Mouse (Mus musculus) CH12.LX (cell line): ENCODE measurements at regions not wholly inside any gene's neighbourhood (a gene's known extent, or its start where the extent isn't known, plus 50 kb on each side); places are given as distances from the start of the nearest gene placed in this dataset.

Experiments used
- DNase-seq: peaks from one replicate; pipeline ENCODE4 v3.0.0-alpha.2; 2013; ENCODE audit errors: extremely low read depth
- H3K27ac ChIP-seq: 2 replicates; pipeline ENCODE4 v1.5.1; 2012; ENCODE audit warnings: low read depth, mild to moderate bottlenecking, control low read depth, moderate library complexity; ENCODE audit not compliant: insufficient read depth
- H3K27me3 ChIP-seq: replicated peaks from 2 replicates; pipeline ENCODE3; 2012; ENCODE audit warnings: inconsistent platforms
- H3K36me3 ChIP-seq, 2 experiments: replicated peaks in 1 of 2; 2 replicates each; pipeline versions ENCODE3 to v1.6.1; 2012; ENCODE audit warnings: inconsistent platforms in 1 of 2, low read length in 1 of 2, mild to moderate bottlenecking in 1 of 2, mixed read lengths in 1 of 2, moderate library complexity in 1 of 2; ENCODE audit not compliant: control insufficient read depth in 1 of 2, insufficient read depth in 1 of 2
- H3K4me1 ChIP-seq, 2 experiments: 2 replicates each; pipeline ENCODE4 v1.6.1; 2012; ENCODE audit warnings: inconsistent platforms in 1 of 2, moderate library complexity in 1 of 2; ENCODE audit not compliant: insufficient read depth in 2 of 2, control insufficient read depth in 1 of 2
- H3K4me2 ChIP-seq: 2 replicates; pipeline ENCODE4 v1.6.1; 2012; ENCODE audit warnings: low read depth, mild to moderate bottlenecking, control low read depth; ENCODE audit not compliant: poor library complexity, insufficient read depth, severe bottlenecking
- H3K4me3 ChIP-seq, 3 experiments: fragments of 150-350 bp in 1 of 3; sonication (generic) in 1 of 3; replicated peaks in 1 of 3; 2 replicates each; pipeline versions ENCODE3 to v1.5.1; 2011 to 2012; ENCODE audit warnings: low read depth in 2 of 3, low read length in 2 of 3, mild to moderate bottlenecking in 2 of 3, moderate library complexity in 2 of 3, control low read depth in 1 of 3, improper control_type of control experiment in 1 of 3, inconsistent platforms in 1 of 3, mixed read lengths in 1 of 3; ENCODE audit not compliant: poor library complexity in 1 of 3
- H3K79me2 ChIP-seq: replicated peaks from 2 replicates; pipeline ENCODE4 v1.6.1; 2012; ENCODE audit warnings: mild to moderate bottlenecking, moderate library complexity; ENCODE audit not compliant: control insufficient read depth, poor library complexity, insufficient read depth, severe bottlenecking; ENCODE audit errors: extremely low read depth
- H3K9ac ChIP-seq: 2 replicates; pipeline ENCODE4 v1.6.1; 2012; ENCODE audit warnings: low read depth, mild to moderate bottlenecking, control low read depth, moderate library complexity; ENCODE audit not compliant: insufficient read depth
- H3K9me3 ChIP-seq: replicated peaks from 2 replicates; pipeline ENCODE3; 2012; ENCODE audit warnings: low read length, inconsistent platforms, mixed read lengths
- CHD1 ChIP-seq: IDR thresholded peaks from 2 replicates; pipeline ENCODE4 v1.6.1; 2012; ENCODE audit warnings: low read depth, low read length, improper control_type of control experiment, inconsistent platforms
- CTCF ChIP-seq, 2 experiments: IDR thresholded peaks in 1 of 2; conservative IDR thresholded peaks in 1 of 2; 2 replicates each; pipeline ENCODE4 v1.5.1; 2011 to 2012; ENCODE audit warnings: low read depth in 2 of 2, low read length in 2 of 2, improper control_type of control experiment in 1 of 2, inconsistent platforms in 1 of 2, mild to moderate bottlenecking in 1 of 2, moderate library complexity in 1 of 2
- ELF1 ChIP-seq: IDR thresholded peaks from 2 replicates; pipeline ENCODE4 v1.6.1; 2014; ENCODE audit warnings: low read depth, mild to moderate bottlenecking, inconsistent platforms, low read length, improper control_type of control experiment
- EP300 ChIP-seq: IDR thresholded peaks from 2 replicates; pipeline ENCODE4 v1.6.1; 2011; ENCODE audit warnings: low read length, improper control_type of control experiment
- GABPA ChIP-seq: IDR thresholded peaks from 2 replicates; pipeline ENCODE4 v1.6.1; 2012; ENCODE audit warnings: low read depth, low read length, improper control_type of control experiment, inconsistent platforms; ENCODE audit not compliant: insufficient replicate concordance
- HCFC1 ChIP-seq: IDR thresholded peaks from 2 replicates; pipeline ENCODE4 v1.6.1; 2012; ENCODE audit warnings: low read depth, mild to moderate bottlenecking, inconsistent platforms, low read length, improper control_type of control experiment
- IRF4 ChIP-seq: IDR thresholded peaks from 2 replicates; pipeline ENCODE4 v1.6.1; 2014; ENCODE audit warnings: low read depth, mild to moderate bottlenecking, inconsistent platforms, low read length, improper control_type of control experiment
- JUN ChIP-seq: IDR thresholded peaks from 2 replicates; pipeline ENCODE4 v1.6.1; 2011; ENCODE audit warnings: low read depth, mild to moderate bottlenecking, low read length, improper control_type of control experiment, moderate library complexity; ENCODE audit not compliant: insufficient read depth
- KAT2A ChIP-seq: IDR thresholded peaks from 2 replicates; pipeline ENCODE4 v1.6.1; 2012; ENCODE audit warnings: low read length, improper control_type of control experiment, inconsistent platforms; ENCODE audit not compliant: insufficient replicate concordance
- MAFK ChIP-seq: IDR thresholded peaks from 2 replicates; pipeline ENCODE4 v1.6.1; 2011; ENCODE audit warnings: low read length, improper control_type of control experiment; ENCODE audit not compliant: insufficient replicate concordance
- MEF2A ChIP-seq: IDR thresholded peaks from 2 replicates; pipeline ENCODE4 v1.6.1; 2014; ENCODE audit warnings: low read depth, mild to moderate bottlenecking, inconsistent platforms, low read length, improper control_type of control experiment, borderline replicate concordance
- MYC ChIP-seq: IDR thresholded peaks from 2 replicates; pipeline ENCODE4 v1.6.1; 2011; ENCODE audit warnings: low read depth, mild to moderate bottlenecking, improper control_type of control experiment, low read length
- PAX5 ChIP-seq: IDR thresholded peaks from 2 replicates; pipeline ENCODE4 v1.6.1; 2012; ENCODE audit warnings: low read length, inconsistent platforms, mixed read lengths
- POLR2AphosphoS2 ChIP-seq: IDR thresholded peaks from 2 replicates; pipeline ENCODE4 v1.6.1; 2011; ENCODE audit warnings: low read depth, low read length, improper control_type of control experiment
- RAD21 ChIP-seq: IDR thresholded peaks from 2 replicates; pipeline ENCODE4 v1.6.1; 2011; ENCODE audit warnings: low read depth, mild to moderate bottlenecking, low read length, improper control_type of control experiment, moderate library complexity
- SIN3A ChIP-seq: IDR thresholded peaks from 2 replicates; pipeline ENCODE4 v1.6.1; 2012; ENCODE audit warnings: low read length, improper control_type of control experiment, inconsistent platforms
- SMC3 ChIP-seq: IDR thresholded peaks from 2 replicates; pipeline ENCODE4 v1.6.1; 2011; ENCODE audit warnings: low read depth, low read length, improper control_type of control experiment
- TBP ChIP-seq: conservative IDR thresholded peaks from 2 replicates; pipeline ENCODE4 v1.6.1; 2011; ENCODE audit warnings: low read depth, low read length, improper control_type of control experiment
- TCF12 ChIP-seq: IDR thresholded peaks from 2 replicates; pipeline ENCODE4 v1.6.1; 2014; ENCODE audit warnings: low read depth, mild to moderate bottlenecking, inconsistent platforms, low read length, improper control_type of control experiment
- USF1 ChIP-seq: IDR thresholded peaks from 2 replicates; pipeline ENCODE4 v1.6.1; 2014; ENCODE audit warnings: low read depth, mild to moderate bottlenecking, inconsistent platforms, low read length, improper control_type of control experiment
- USF2 ChIP-seq: conservative IDR thresholded peaks from 2 replicates; pipeline ENCODE4 v1.6.1; 2011; ENCODE audit warnings: low read depth, low read length, improper control_type of control experiment
- ZC3H11A ChIP-seq: IDR thresholded peaks from 2 replicates; pipeline ENCODE4 v1.6.1; 2012; ENCODE audit warnings: low read depth, mild to moderate bottlenecking, inconsistent platforms, low read length, improper control_type of control experiment
- ZKSCAN1 ChIP-seq: IDR thresholded peaks from 2 replicates; pipeline ENCODE4 v1.6.1; 2012; ENCODE audit warnings: low read depth, inconsistent platforms, low read length, improper control_type of control experiment, borderline replicate concordance
- ZMIZ1 ChIP-seq: IDR thresholded peaks from 2 replicates; pipeline ENCODE4 v1.6.1; 2012; ENCODE audit warnings: low read depth, mild to moderate bottlenecking, inconsistent platforms, low read length, improper control_type of control experiment
- ZNF384 ChIP-seq: IDR thresholded peaks from 2 replicates; pipeline ENCODE4 v1.6.1; 2012; ENCODE audit warnings: low read depth, low read length, improper control_type of control experiment, inconsistent platforms
- dilution Hi-C: fragments of 300-500 bp; cut with MboI; formaldehyde crosslinking; loops from 2 replicates; pipeline ENCODE4 v1.14.3; 2020; ENCODE audit warnings: low sequenced_read_pairs; ENCODE audit not compliant: extremely low pct_unique_long_range_greater_than_20kb, extremely low pct_ligation_motif_present
- in situ Hi-C: fragments of 300-500 bp; cut with MboI; formaldehyde crosslinking; loops from 3 replicates; pipeline ENCODE4 v1.14.3; 2019; ENCODE audit warnings: low sequenced_read_pairs, low pct_ligation_motif_present, low pct_unique_long_range_greater_than_20kb, mixed read lengths

DNA sequence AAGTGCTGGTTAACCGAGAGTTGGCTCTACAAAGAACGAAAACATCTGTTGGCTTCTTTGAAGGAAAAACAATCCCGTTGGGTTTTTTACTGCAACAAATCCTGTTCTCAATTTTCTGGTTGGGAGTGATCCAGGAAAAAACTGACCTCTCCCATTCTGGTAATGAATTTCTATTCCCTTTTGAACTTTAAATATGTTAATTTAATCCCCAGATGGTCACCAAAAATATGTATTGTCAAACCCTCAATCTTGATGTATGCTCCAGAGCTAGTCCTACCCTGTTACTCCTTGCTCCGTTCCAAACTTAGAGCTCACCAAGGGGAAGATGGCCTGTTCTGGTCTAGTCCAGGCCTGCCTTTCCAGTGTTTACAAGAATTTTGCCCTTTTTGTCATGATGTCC, 66.5 kb upstream of the Pik3r1 start:
- no peaks in the 10 kb centered on the region for H3K79me2 ChIP-seq
- dilution Hi-C loops (no loop called here), in situ Hi-C loops (no loop called here)
- H3K27me3 ChIP-seq: no peaks in the 10 kb centered on the region
- no peak overlapping the region for H3K27ac ChIP-seq
- H3K36me3 ChIP-seq: no peaks in the 10 kb centered on the region
- H3K4me2 ChIP-seq: no peak overlapping the region
- H3K4me1 ChIP-seq: peaks cover 0 to 4% of the 10 kb centered on the region in 2 experiments; a peak in 1 of 4 replicates
- no peak overlapping the region for H3K9ac ChIP-seq
- no peaks in the 10 kb centered on the region for H3K9me3 ChIP-seq
- DNase-seq: no peak
- no peak for TF ChIP-seq USF2
- no peak for TF ChIP-seq ZNF384
- no peak for TF ChIP-seq TBP
- no peak for TF ChIP-seq CHD1
- TF ChIP-seq JUN: no peak
- TF ChIP-seq ZMIZ1: no peak
- no peak for TF ChIP-seq ELF1
- TF ChIP-seq RAD21: no peak
- no peak for TF ChIP-seq MEF2A
- no peak for TF ChIP-seq KAT2A
- no peak for TF ChIP-seq GABPA
- TF ChIP-seq ZKSCAN1: no peak
- no peak for TF ChIP-seq POLR2AphosphoS2
- TF ChIP-seq CTCF (conservative IDR thresholded peaks at IDR 0.05 in 1 of 2, IDR thresholded peaks at IDR 0.05 in 1 of 2; ENCODE audit: low read depth in 2 of 2, low read length in 2 of 2): no peak
- TF ChIP-seq IRF4: no peak
- TF ChIP-seq MYC: no peak
- H3K4me3 ChIP-seq: no peak overlapping the region

DNA sequence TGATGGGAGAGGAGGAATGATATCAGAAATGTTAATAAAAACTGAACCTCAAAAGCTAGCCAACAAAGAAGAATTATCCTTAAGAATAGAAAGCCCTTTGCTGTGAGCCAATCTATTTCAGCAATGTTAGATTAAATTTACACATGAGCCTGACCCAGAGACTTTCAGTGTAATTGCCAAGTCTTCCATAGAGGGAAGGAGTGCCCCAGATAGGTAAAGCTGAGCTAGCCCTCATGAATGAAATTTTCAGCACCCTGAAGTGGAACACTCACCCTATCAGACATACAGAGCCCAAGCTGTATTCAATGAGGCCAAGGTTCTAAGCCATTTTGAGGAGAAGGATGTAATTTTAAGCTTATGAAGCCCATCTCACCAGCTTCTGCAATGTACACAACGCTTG, 69.0 kb upstream of the Pik3r1 start:
- in situ Hi-C loops (no loop called here), dilution Hi-C loops (no loop called here)
- Histone ChIP-seq H3K36me3 (no peaks in the 10 kb centered on the region), H3K4me1 (peaks cover 0 to 3% of the 10 kb centered on the region in 2 experiments; a peak in 1 of 4 replicates), H3K4me2 (no peak overlapping the region), H3K79me2 (no peaks in the 10 kb centered on the region), H3K27ac (no peak overlapping the region), H3K4me3 (no peak overlapping the region), H3K9ac (no peak overlapping the region), H3K9me3 (no peaks in the 10 kb centered on the region), H3K27me3 (no peaks in the 10 kb centered on the region)
- no peak for TF ChIP-seq MAFK
- TF ChIP-seq MEF2A: no peak
- no peak for TF ChIP-seq PAX5
- TF ChIP-seq ELF1: no peak
- TF ChIP-seq ZC3H11A: no peak
- no peak for TF ChIP-seq EP300
- TF ChIP-seq USF1: no peak
- no peak for TF ChIP-seq CHD1
- no peak for TF ChIP-seq SIN3A
- no peak for TF ChIP-seq HCFC1
- no peak for TF ChIP-seq SMC3
- TF ChIP-seq TCF12: no peak
- DNase-seq: no peak
